Mouse (Mus musculus) neural tube, embryonic 11.5 days (tissue): ENCODE results near the gene Nsun5. TPM values are rescaled to one million over a fixed set of nuclear protein-coding genes. Genes with fewer than 3 reads are reported as not detected.
A peak's percentile ranks its signal among the peaks of the same experiment; 100 is the strongest.

ENCODE experiments used
- ATAC-seq: fragments of 200-750 bp; cut with Nextera tagmentation; 2 replicates; pipeline ENCODE4 v1.8.0; 2017; ENCODE audit warnings: moderate number of reproducible peaks, mild to moderate bottlenecking, moderate TSS enrichment, moderate library complexity; ENCODE audit not compliant: insufficient read depth, low FRiP score, low TSS enrichment
- DNase-seq: peaks from one replicate; pipeline ENCODE4 v3.0.0-alpha.2; 2015; ENCODE audit warnings: low spot score
- H3K27ac ChIP-seq: fragments of 300-500 bp; sonication (generic); 2 replicates; pipeline ENCODE4 v1.5.1; 2014; ENCODE audit warnings: low read depth, mild to moderate bottlenecking, low read length
- H3K27me3 ChIP-seq: fragments of 300-500 bp; sonication (generic); 2 replicates; pipeline ENCODE4 v1.6.1; 2014; ENCODE audit warnings: mild to moderate bottlenecking, low read length, mixed read lengths; ENCODE audit not compliant: control insufficient read depth, insufficient read depth
- H3K36me3 ChIP-seq: fragments of 300-500 bp; sonication (generic); 2 replicates; pipeline ENCODE4 v1.6.1; 2014; ENCODE audit warnings: mild to moderate bottlenecking, low read length, moderate library complexity, mixed read lengths; ENCODE audit not compliant: control insufficient read depth, insufficient read depth
- H3K4me1 ChIP-seq: fragments of 300-500 bp; sonication (generic); 2 replicates; pipeline ENCODE4 v1.6.1; 2014; ENCODE audit warnings: low read length, mixed read lengths; ENCODE audit not compliant: control insufficient read depth, insufficient read depth
- H3K4me2 ChIP-seq: fragments of 300-500 bp; sonication (generic); 2 replicates; pipeline ENCODE4 v1.6.1; 2014; ENCODE audit warnings: low read depth, mild to moderate bottlenecking, moderate library complexity
- H3K4me3 ChIP-seq: fragments of 300-500 bp; sonication (generic); 2 replicates; pipeline ENCODE4 v1.5.1; 2014; ENCODE audit warnings: low read depth, low read length
- H3K9ac ChIP-seq: fragments of 300-500 bp; sonication (generic); 2 replicates; pipeline ENCODE4 v1.6.1; 2014; ENCODE audit warnings: mild to moderate bottlenecking, low read length
- H3K9me3 ChIP-seq: fragments of 300-500 bp; sonication (generic); 2 replicates; pipeline ENCODE4 v1.6.1; 2016; ENCODE audit warnings: low read length; ENCODE audit not compliant: control insufficient read depth
- WGBS: fragments of 180-500 bp; shearing (Covaris S2); extraction: QIAGEN DNeasy Blood & Tissue Kit; methylation state at CpG from one replicate; pipeline ENCODE4 v1.1.7; 2014; 5-methylcytosine and 5-hydroxymethylcytosine counted together
- polyA plus RNA-seq: library from polyadenylated mRNA; unstranded; fragments of >200 nt; fragmentation: Nextera tagmentation; extraction: Ambion mirVana; gene quantifications from 2 replicates; pipeline ENCODE4 v1.2.1, GENCODE M21; 2014

The Nsun5 gene
- 30.3 and 30.5 TPM in 2 replicates for polyA plus RNA-seq

GRCm38 (mm10) chr5:135369787-135370654 is at the start of gene Nsun5:
Gene Nsun5 (plus strand): TSS chr5:135369953.
- Histone ChIP-seq H3K36me3 (peaks cover 7% of the 10 kb centered on the region), H3K27me3 (no peaks in the 10 kb centered on the region), H3K4me1 (peaks cover 6% of the 10 kb centered on the region; the same call in 1 of the 2 replicates), H3K4me3 (peak within 1 kb of the TSS; percentile 85), H3K4me2 (peak within 1 kb of the TSS; percentile 89), H3K27ac (peak within 1 kb of the TSS; percentile 63; the same call in 1 of the 2 replicates), H3K9ac (peak within 1 kb of the TSS; percentile 77), H3K9me3 (no peaks in the 10 kb centered on the region)
- peak; percentile 67; the same call in 1 of the 2 replicates for ATAC-seq
- under 1% methylated on average over 62 of the region's 64 CpGs for WGBS
- DNase-seq = peak; percentile 98

GRCm38 (mm10) chr5:135322197-135322596 is 47.6 kb upstream of the Nsun5 start:
- WGBS = 86% methylated on average over 1 of the region's 1 CpGs
- Histone ChIP-seq H3K4me3 (no peak overlapping the region), H3K4me1 (no peaks in the 10 kb centered on the region), H3K36me3 (no peaks in the 10 kb centered on the region), H3K9ac (no peak overlapping the region), H3K27ac (no peak overlapping the region), H3K27me3 (no peaks in the 10 kb centered on the region), H3K4me2 (no peak overlapping the region), H3K9me3 (no peaks in the 10 kb centered on the region)
- DNase-seq (no peak), ATAC-seq (no peak)

GRCm38 (mm10) chr5:135326121-135326659 is 43.6 kb upstream of the Nsun5 start:
- H3K4me1 ChIP-seq = no peaks in the 10 kb centered on the region
- H3K4me3 ChIP-seq = no peak overlapping the region
- H3K27me3 ChIP-seq = no peaks in the 10 kb centered on the region
- H3K9ac ChIP-seq = no peak overlapping the region
- WGBS = 13% methylated on average over 3 of the region's 3 CpGs
- H3K27ac ChIP-seq = no peak overlapping the region
- H3K4me2 ChIP-seq = no peak overlapping the region
- H3K9me3 ChIP-seq = no peaks in the 10 kb centered on the region
- no peak for DNase-seq
- no peak for ATAC-seq
- no peaks in the 10 kb centered on the region for H3K36me3 ChIP-seq

- H3K4me2 ChIP-seq = no peak overlapping the region
- H3K9me3 ChIP-seq = no peaks in the 10 kb centered on the region
- no peaks in the 10 kb centered on the region for H3K27me3 ChIP-seq
- H3K4me1 ChIP-seq = no peaks in the 10 kb centered on the region
- WGBS = 86% methylated on average over 4 of the region's 4 CpGs
- no peaks in the 10 kb centered on the region for H3K36me3 ChIP-seq
- H3K9ac ChIP-seq = no peak overlapping the region
- no peak overlapping the region for H3K27ac ChIP-seq
- ATAC-seq (no peak), DNase-seq (no peak)
- no peak overlapping the region for H3K4me3 ChIP-seq
Observed at GRCm38 (mm10) chr5:135329471-135329870, 40.3 kb upstream of the Nsun5 start.

GRCm38 (mm10) chr5:135330201-135330600 is 39.6 kb upstream of the Nsun5 start:
- Histone ChIP-seq H3K27ac (no peak overlapping the region), H3K4me1 (no peaks in the 10 kb centered on the region), H3K27me3 (no peaks in the 10 kb centered on the region), H3K36me3 (no peaks in the 10 kb centered on the region), H3K9ac (no peak overlapping the region), H3K9me3 (no peaks in the 10 kb centered on the region), H3K4me3 (no peak overlapping the region), H3K4me2 (no peak overlapping the region)
- ATAC-seq = no peak
- DNase-seq = no peak
- WGBS = 85% methylated on average over 5 of the region's 5 CpGs

GRCm38 (mm10) chr5:135331161-135331560 is 38.6 kb upstream of the Nsun5 start:
- H3K4me2 ChIP-seq = no peak overlapping the region
- DNase-seq (no peak), ATAC-seq (no peak)
- 79% methylated on average over 6 of the region's 6 CpGs for WGBS
- H3K36me3 ChIP-seq = no peaks in the 10 kb centered on the region
- H3K4me1 ChIP-seq = no peaks in the 10 kb centered on the region
- H3K27ac ChIP-seq = no peak overlapping the region
- no peak overlapping the region for H3K4me3 ChIP-seq
- H3K27me3 ChIP-seq = no peaks in the 10 kb centered on the region
- H3K9me3 ChIP-seq = no peaks in the 10 kb centered on the region
- H3K9ac ChIP-seq = no peak overlapping the region

GRCm38 (mm10) chr5:135337575-135337974 is 32.2 kb upstream of the Nsun5 start:
- DNase-seq (no peak), ATAC-seq (no peak)
- WGBS = 79% methylated on average over 3 of the region's 3 CpGs
- Histone ChIP-seq H3K9ac (no peak overlapping the region), H3K27ac (no peak overlapping the region), H3K4me2 (no peak overlapping the region), H3K27me3 (no peaks in the 10 kb centered on the region), H3K36me3 (no peaks in the 10 kb centered on the region), H3K4me3 (no peak overlapping the region), H3K9me3 (no peaks in the 10 kb centered on the region), H3K4me1 (no peaks in the 10 kb centered on the region)

- Histone ChIP-seq H3K27ac (no peak overlapping the region), H3K36me3 (no peaks in the 10 kb centered on the region), H3K4me3 (no peak overlapping the region), H3K9ac (no peak overlapping the region), H3K9me3 (no peaks in the 10 kb centered on the region), H3K4me2 (no peak overlapping the region), H3K27me3 (no peaks in the 10 kb centered on the region), H3K4me1 (no peaks in the 10 kb centered on the region)
- ATAC-seq = no peak
- DNase-seq = no peak
- 73% methylated on average over 7 of the region's 7 CpGs for WGBS
Observed at GRCm38 (mm10) chr5:135345989-135346388, 23.8 kb upstream of the Nsun5 start.

GRCm38 (mm10) chr5:135346430-135346829 is 23.3 kb upstream of the Nsun5 start:
- no peak overlapping the region for H3K9ac ChIP-seq
- no peaks in the 10 kb centered on the region for H3K36me3 ChIP-seq
- no peaks in the 10 kb centered on the region for H3K27me3 ChIP-seq
- WGBS = 19% methylated on average over 1 of the region's 1 CpGs
- no peak overlapping the region for H3K4me2 ChIP-seq
- no peak overlapping the region for H3K27ac ChIP-seq
- no peak overlapping the region for H3K4me3 ChIP-seq
- ATAC-seq (no peak), DNase-seq (no peak)
- no peaks in the 10 kb centered on the region for H3K9me3 ChIP-seq
- H3K4me1 ChIP-seq = no peaks in the 10 kb centered on the region
